Mouse (Mus musculus): Measurements from ENCODE around the gene Pax7. TPM values are rescaled to one million over a fixed set of nuclear protein-coding genes. Genes with fewer than 3 reads are reported as not detected.

The Pax7 gene
- total RNA-seq, 2 experiments from 2014 or later = not detected

- intact Hi-C loops (cut with DNase I) = no loop called here
- no peak for DNase-seq
These were observed 71.4 kb downstream of the Pax7 start for GRCm38 (mm10) chr4:139761911-139762310.

GRCm38 (mm10) chr4:139760736-139761135 is 72.6 kb downstream of the Pax7 start:
- DNase-seq = no peak
- intact Hi-C loops (cut with DNase I) = no loop called here

GRCm38 (mm10) chr4:139758512-139759340 is 74.6 kb downstream of the Pax7 start:
- no peak for DNase-seq
- intact Hi-C loops (cut with DNase I) = no loop called here

GRCm38 (mm10) chr4:139756931-139757330 is 76.4 kb downstream of the Pax7 start:
- intact Hi-C loops (cut with DNase I) = no loop called here
- no peak for DNase-seq

GRCm38 (mm10) chr4:139754148-139754710 is 79.1 kb downstream of the Pax7 start:
- intact Hi-C loops (cut with DNase I) = no loop called here
- DNase-seq = no peak

GRCm38 (mm10) chr4:139750926-139751325 is 82.4 kb downstream of the Pax7 start:
- DNase-seq = no peak
- intact Hi-C loops (cut with DNase I) = no loop called here

GRCm38 (mm10) chr4:139747190-139747936 is 86.0 kb downstream of the Pax7 start:
- intact Hi-C loops (cut with DNase I) = no loop called here
- no peak for DNase-seq

GRCm38 (mm10) chr4:139746177-139746576 is 87.2 kb downstream of the Pax7 start:
- intact Hi-C loops (cut with DNase I) = no loop called here
- DNase-seq = no peak

- DNase-seq = no peak
- intact Hi-C loops (cut with DNase I) = no loop called here
These were observed 88.4 kb downstream of the Pax7 start for GRCm38 (mm10) chr4:139744765-139745395.

- DNase-seq = no peak
- intact Hi-C loops (cut with DNase I) = no loop called here
These were observed 89.7 kb downstream of the Pax7 start for GRCm38 (mm10) chr4:139743626-139744025.

- intact Hi-C loops (cut with DNase I) = no loop called here
- no peak for DNase-seq
These were observed 96.3 kb downstream of the Pax7 start for GRCm38 (mm10) chr4:139737035-139737434.

GRCm38 (mm10) chr4:139727101-139727500 is 106.2 kb downstream of the Pax7 start:
- intact Hi-C loops (cut with DNase I) = no loop called here

GRCm38 (mm10) chr4:139725421-139725820 is 107.9 kb downstream of the Pax7 start:
- intact Hi-C loops (cut with DNase I) = no loop called here
- DNase-seq = no peak

More at GRCm38 (mm10) chr4:139727101-139727500, 106.2 kb downstream of the Pax7 start:
- no peak for DNase-seq

- intact Hi-C loops (cut with DNase I) = no loop called here
These were observed 109.0 kb downstream of the Pax7 start for GRCm38 (mm10) chr4:139724296-139724695.

GRCm38 (mm10) chr4:139718978-139719377 is 114.3 kb downstream of the Pax7 start:
- intact Hi-C loops (cut with DNase I) = no loop called here
- no peak for DNase-seq

More at GRCm38 (mm10) chr4:139724296-139724695, 109.0 kb downstream of the Pax7 start:
- no peak for DNase-seq

GRCm38 (mm10) chr4:139716477-139717169 is 116.7 kb downstream of the Pax7 start:
- no peak for DNase-seq
- intact Hi-C loops (cut with DNase I) = no loop called here

- no peak for DNase-seq
- intact Hi-C loops (cut with DNase I) = no loop called here
These were observed 117.9 kb downstream of the Pax7 start for GRCm38 (mm10) chr4:139715241-139715932.

- no peak for DNase-seq
- intact Hi-C loops (cut with DNase I) = no loop called here
These were observed 122.6 kb downstream of the Pax7 start for GRCm38 (mm10) chr4:139710467-139711334.

GRCm38 (mm10) chr4:139705986-139706385 is 127.3 kb downstream of the Pax7 start:
- no peak for DNase-seq
- intact Hi-C loops (cut with DNase I) = no loop called here

All from heart, postnatal 36 days (tissue).